Mouse (Mus musculus): ENCODE measurements around the gene 2300002M23Rik.

GRCm38 (mm10) chr17:35551881-35552414 lies 15.3 kb upstream of the 2300002M23Rik start, which contains the start of gene Cdsn:
- TF ChIP-seq CTCF (IDR thresholded peaks at IDR 0.05; ENCODE audit: borderline replicate concordance, insufficient read depth, low read depth, low read length) (no peak), POLR2A (IDR thresholded peaks at IDR 0.05; ENCODE audit: borderline replicate concordance, insufficient read depth, low read length) (no peak)

Data from cerebellum, adult 2 months (tissue).